Mouse (Mus musculus): ENCODE measurements around the gene Ehd2.

DNA sequence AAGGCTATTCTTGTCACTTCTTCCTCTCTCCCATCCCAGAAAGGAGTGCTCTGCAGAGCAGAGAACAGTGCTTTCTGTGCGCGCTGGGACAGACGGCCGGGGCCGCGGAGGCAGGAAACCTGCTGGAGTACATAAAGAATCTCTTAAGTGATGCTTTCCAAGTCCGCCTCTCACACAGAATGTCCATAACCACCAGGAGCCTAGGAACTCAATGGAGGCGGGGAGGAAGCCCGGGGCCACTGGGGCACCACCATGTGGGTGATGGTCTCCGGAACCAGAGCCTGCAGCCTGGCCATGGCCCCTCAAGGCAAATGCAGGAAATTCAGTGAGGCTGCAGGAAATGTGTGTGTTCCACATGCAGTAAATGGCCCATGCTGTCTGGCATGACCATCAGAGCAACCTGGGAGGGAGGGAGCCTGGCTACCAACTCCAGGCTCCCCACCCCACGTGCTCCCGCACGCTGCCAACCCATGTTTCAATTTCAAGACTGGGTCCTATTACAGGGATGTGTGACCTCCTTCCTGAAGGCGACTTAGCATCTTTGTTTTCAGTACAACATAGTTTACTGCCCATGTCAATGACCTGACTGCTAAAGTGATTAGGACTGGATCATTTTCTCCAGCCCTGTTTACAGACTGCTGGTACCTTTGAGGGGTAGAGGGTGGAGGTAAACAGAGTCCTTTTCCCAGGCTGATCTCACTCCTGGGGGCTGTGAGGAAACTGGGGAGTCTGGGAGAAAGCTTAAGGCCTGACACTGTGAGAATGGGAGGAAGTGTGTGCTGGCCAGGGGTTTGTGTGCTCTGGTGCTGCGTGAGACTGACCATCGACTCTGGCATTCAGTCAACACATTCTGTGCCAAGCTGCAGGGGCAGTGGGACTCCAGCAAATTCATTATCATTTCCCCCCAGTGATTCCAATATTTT lies 33.7 kb downstream of the Ehd2 start:
- TF ChIP-seq POLR2A (IDR thresholded peaks at IDR 0.05; ENCODE audit: insufficient read length, low read depth) (no peak), CEBPB (IDR thresholded peaks at IDR 0.05; ENCODE audit: insufficient read depth, poor library complexity, severe bottlenecking) (no peak), E2F4 (IDR thresholded peaks at IDR 0.05; ENCODE audit: insufficient read depth) (no peak), MAX (IDR thresholded peaks at IDR 0.05; ENCODE audit: low read depth) (no peak), MYOG (IDR thresholded peaks at IDR 0.05; ENCODE audit: control insufficient read depth in 1 of 3, insufficient read depth in 1 of 3, insufficient read length in 2 of 3, low read depth in 2 of 3) (no peak), USF1 (IDR thresholded peaks at IDR 0.05; ENCODE audit: low read depth) (no peak)
